Mouse (Mus musculus) cerebellum, adult 2 months (tissue): Measurements from ENCODE around the gene Pbrm1. TPM values are rescaled to one million over a fixed set of nuclear protein-coding genes. Genes with fewer than 3 reads are reported as not detected.

Source experiments
- DNase-seq, 2 experiments: peaks; one replicate each; pipeline ENCODE4 v3.0.0; 2021
- H3K27ac ChIP-seq: fragments of 200-500 bp; 2 replicates; pipeline ENCODE4 v1.5.1; 2012; ENCODE audit warnings: low read length, control low read depth, inconsistent platforms; ENCODE audit not compliant: insufficient read depth
- H3K27me3 ChIP-seq: fragments of 200-500 bp; 2 replicates; pipeline ENCODE4 v1.6.1; 2012; ENCODE audit warnings: inconsistent platforms, mild to moderate bottlenecking, low read length, moderate library complexity; ENCODE audit not compliant: control insufficient read depth, insufficient read depth
- H3K4me1 ChIP-seq: fragments of 200-500 bp; 2 replicates; pipeline ENCODE4 v1.6.1; 2011; ENCODE audit warnings: low read length; ENCODE audit not compliant: control insufficient read depth, insufficient read depth
- H3K4me3 ChIP-seq: fragments of 200-500 bp; replicated peaks from 2 replicates; pipeline ENCODE3; 2011; ENCODE audit warnings: mild to moderate bottlenecking, low read depth, low read length, control low read depth; ENCODE audit not compliant: insufficient read depth
- CTCF ChIP-seq: fragments of 200-500 bp; IDR thresholded peaks from 2 replicates; pipeline ENCODE4 v1.5.1; 2011; ENCODE audit warnings: low read depth, mild to moderate bottlenecking, control low read depth, low read length, moderate library complexity, borderline replicate concordance; ENCODE audit not compliant: insufficient read depth
- POLR2A ChIP-seq: fragments of 200-500 bp; IDR thresholded peaks from 2 replicates; pipeline ENCODE4 v1.6.1; 2011; ENCODE audit warnings: low read length, control low read depth, borderline replicate concordance; ENCODE audit not compliant: insufficient read depth
- WGBS: fragments of 180-500 bp; shearing (Covaris S2); methylation state at CpG from one replicate; pipeline ENCODE4 v1.1.7; 2018; 5-methylcytosine and 5-hydroxymethylcytosine counted together
- polyA plus RNA-seq: library from polyadenylated mRNA; depleted of rRNA; stranded (reverse); fragments of >200 nt; gene quantifications from 2 replicates; pipeline ENCODE4 v1.2.3, GENCODE M21; 2012

Pbrm1 gene
- polyA plus RNA-seq, 1 experiment, result 22.2 TPM

DNA sequence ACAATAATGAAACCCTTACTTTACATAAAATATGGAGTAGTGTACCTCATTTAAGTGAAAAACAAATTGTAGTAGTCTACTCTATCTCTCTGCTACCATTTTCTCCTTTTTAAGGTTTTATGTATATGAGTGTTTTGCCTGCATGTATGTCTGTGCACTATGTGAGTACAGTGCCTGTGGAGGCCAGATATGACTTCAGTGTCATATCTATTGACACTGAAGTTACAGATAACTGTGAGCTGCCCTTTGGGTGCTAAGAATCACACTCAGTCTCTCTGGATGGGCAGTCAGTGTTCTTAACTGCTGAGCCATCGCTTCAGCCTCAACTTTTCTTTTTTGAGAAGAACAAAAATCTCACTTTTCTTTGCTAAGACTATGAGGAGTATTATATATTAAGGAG lies 26.9 kb downstream of the Pbrm1 start:
- no peak for DNase-seq
- TF ChIP-seq CTCF, result no peak
- TF ChIP-seq POLR2A, result no peak
- WGBS, result 98% methylated on average over 1 of the region's 1 CpGs
- no peaks in the 10 kb centered on the region for H3K4me1 ChIP-seq
- H3K27me3 ChIP-seq, result no peaks in the 10 kb centered on the region
- H3K4me3 ChIP-seq, result no peak overlapping the region
- no peak overlapping the region for H3K27ac ChIP-seq

DNA sequence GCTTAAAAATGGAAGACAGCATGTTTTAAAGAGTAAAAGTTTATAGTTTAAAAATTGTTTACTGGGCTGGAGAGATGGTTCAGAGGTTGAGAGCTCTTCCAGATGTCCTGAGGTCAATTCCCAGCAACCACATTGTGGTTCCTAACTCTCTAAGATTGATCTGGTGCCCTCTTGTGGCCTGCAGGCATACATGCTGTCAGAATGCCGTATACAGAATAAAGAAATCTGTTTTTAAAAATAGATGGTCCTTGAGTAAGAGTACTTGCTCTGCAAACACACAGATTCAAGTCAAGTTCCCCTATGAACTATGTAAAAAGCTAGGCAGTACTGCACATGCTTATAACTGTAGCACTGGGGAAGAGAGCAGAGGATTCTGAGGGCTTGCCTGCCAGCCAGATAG lies 43.3 kb downstream of the Pbrm1 start:
- WGBS, result 49% methylated on average over 1 of the region's 1 CpGs
- no peaks in the 10 kb centered on the region for H3K27me3 ChIP-seq
- DNase-seq, result no peak
- H3K27ac ChIP-seq, result no peak overlapping the region
- H3K4me1 ChIP-seq, result no peaks in the 10 kb centered on the region
- TF ChIP-seq CTCF, result no peak
- no peak for TF ChIP-seq POLR2A
- no peak overlapping the region for H3K4me3 ChIP-seq

DNA sequence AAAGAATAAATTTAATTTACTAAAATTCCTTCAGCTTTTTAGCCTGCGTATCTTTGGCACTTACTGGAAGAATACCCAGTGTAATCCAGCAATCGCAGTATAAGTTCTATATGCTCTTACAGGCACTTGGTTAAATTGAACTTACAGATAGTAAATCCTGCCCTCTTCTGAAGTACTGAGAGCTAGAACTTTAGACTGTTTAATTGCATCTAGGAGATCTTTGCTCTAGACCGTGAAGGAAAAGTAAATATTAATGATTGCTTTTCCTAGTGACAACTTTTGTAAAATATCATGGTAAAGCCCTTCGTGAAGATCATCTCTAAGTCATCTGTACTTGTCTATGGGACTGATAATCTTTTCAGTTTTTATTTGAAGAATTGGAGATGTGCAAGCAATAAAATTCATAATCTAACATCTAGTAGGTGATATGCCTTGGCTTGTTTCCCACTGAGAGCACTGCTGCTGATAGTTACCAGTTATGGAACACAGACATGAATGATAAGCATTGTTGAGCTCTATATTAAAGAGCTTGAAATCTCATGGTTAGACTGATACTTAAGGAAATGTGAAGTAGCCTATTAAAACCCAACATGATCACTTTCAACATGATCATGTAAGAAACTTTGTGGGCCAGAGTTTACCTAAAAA lies 50.3 kb downstream of the Pbrm1 start:
- Histone ChIP-seq H3K4me3 (no peak overlapping the region), H3K27me3 (no peaks in the 10 kb centered on the region), H3K27ac (no peak overlapping the region), H3K4me1 (no peaks in the 10 kb centered on the region)
- DNase-seq, result no peak
- TF ChIP-seq CTCF (no peak), POLR2A (no peak)
- 97% methylated on average over 4 of the region's 4 CpGs for WGBS

DNA sequence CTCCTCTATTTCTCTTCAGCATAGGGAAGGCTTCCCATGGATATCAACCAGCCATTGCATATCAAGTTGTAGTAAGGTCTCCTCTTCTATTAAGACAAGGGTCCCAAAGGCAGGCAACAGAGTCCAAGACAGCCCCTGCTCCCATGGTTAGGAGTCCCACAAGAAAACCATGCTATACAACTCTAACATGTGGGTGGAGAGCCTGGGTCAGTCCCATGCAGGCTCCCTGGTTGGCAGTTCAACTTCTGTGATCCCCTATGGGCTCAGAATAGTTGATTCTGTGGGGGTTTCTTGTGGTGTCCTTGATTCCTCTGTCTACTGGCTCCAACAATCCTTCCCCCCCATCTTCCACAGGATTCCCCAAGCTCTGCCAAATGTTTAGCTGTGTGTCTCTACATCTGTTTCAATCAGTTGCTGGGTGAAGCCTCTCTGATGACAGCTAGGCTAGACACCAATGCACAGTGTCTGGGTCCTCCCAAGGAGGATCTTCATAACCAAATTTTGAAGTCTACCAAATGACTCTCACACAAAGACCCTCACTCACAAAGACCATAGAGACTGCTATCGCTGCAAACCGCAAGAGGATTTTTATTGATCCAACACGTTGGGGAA lies 59.8 kb downstream of the Pbrm1 start:
- WGBS, result 98% methylated on average over 3 of the region's 3 CpGs
- no peak overlapping the region for H3K27ac ChIP-seq
- DNase-seq, result no peak
- H3K4me1 ChIP-seq, result no peaks in the 10 kb centered on the region; the same call in 1 of the 2 replicates
- H3K27me3 ChIP-seq, result no peaks in the 10 kb centered on the region; the same call in 1 of the 2 replicates
- H3K4me3 ChIP-seq, result no peak overlapping the region
- no peak for TF ChIP-seq CTCF
- no peak for TF ChIP-seq POLR2A

DNA sequence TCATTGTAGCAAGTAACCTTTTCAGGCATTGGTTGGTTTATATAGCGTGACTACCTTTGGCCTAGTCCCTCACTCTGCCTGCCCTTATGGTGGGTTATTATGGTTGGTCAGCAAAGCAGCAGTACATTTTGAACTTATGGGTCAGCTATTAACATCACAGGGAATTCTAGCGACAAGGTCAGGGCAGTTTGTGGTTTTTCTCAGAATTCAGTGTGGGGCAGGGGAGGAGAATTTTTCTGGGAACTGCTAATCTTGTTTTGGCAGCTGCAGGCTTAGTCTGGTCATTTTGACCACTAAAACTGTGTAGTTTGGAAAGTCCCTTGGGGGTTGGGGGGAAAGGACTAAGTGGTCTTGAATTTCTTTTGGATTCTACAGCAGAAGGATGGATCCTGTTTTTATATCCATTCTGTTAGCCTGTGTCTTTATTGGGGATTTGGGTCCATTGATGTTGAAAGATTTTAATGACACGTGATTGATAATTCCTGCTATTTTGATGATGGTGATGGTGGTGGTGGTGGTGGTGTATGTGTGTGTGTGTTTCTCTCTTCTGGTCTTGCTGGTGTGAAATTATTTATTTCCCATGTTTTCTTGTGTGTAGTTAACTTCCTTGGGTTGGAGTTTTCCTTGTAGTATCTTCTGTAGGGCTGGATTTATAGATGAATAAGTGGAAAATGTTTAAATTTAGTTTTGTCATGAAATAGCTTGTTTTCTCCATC lies 60.5 kb downstream of the Pbrm1 start:
- TF ChIP-seq POLR2A (no peak), CTCF (no peak)
- H3K27ac ChIP-seq, result no peak overlapping the region
- 96% methylated on average over 3 of the region's 3 CpGs for WGBS
- no peaks in the 10 kb centered on the region; the same call in 1 of the 2 replicates for H3K4me1 ChIP-seq
- DNase-seq, result no peak
- H3K27me3 ChIP-seq, result no peaks in the 10 kb centered on the region; the same call in 1 of the 2 replicates
- H3K4me3 ChIP-seq, result no peak overlapping the region

DNA sequence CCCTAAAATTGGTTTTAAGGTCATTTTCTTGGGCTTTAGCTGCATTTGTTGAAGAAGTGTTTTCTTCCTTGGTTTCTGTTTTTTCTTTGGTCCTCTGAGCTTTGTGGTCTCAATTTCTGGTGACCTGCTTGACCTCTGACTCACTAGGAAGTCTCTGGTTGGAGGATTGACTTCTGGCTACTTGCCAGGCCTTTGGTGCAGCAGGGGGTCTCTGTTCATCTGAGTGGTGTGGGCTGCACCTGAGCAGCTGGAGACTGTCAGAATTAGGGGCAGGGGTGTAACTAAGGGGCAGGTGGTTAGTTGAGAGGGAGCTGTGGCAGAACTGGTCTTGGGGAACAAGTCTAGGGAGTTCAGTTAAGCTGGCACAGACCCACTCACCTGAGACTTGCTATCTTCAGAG lies 62.2 kb downstream of the Pbrm1 start:
- no peaks in the 10 kb centered on the region; the same call in 1 of the 2 replicates for H3K4me1 ChIP-seq
- TF ChIP-seq CTCF (no peak), POLR2A (no peak)

DNA sequence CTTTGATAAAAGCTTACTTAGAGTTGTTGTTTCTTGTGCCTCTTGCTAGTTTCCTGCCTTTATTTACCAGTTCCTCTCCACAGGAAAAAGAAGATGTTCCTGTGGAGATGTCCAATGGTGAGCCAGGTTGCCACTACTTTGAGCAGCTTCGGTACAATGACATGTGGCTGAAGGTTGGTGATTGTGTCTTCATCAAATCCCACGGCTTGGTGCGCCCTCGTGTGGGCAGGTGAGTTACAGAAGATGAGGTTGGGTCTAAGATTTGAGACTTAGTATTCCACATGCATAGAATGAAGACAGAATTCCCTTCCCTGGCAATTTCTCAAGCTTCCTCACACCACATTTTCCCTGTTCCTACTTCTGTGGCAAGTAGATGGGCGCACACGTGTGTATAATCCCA lies 68.5 kb downstream of the Pbrm1 start:
- TF ChIP-seq CTCF (no peak), POLR2A (no peak)
- Histone ChIP-seq H3K4me1 (no peaks in the 10 kb centered on the region), H3K4me3 (no peak overlapping the region), H3K27me3 (no peaks in the 10 kb centered on the region), H3K27ac (no peak overlapping the region)
- 84% methylated on average over 6 of the region's 6 CpGs for WGBS
- DNase-seq, result no peak

More for the DNA sequence above, 62.2 kb downstream of the Pbrm1 start:
- Histone ChIP-seq H3K4me3 (no peak overlapping the region), H3K27ac (no peak overlapping the region), H3K27me3 (no peaks in the 10 kb centered on the region; the same call in 1 of the 2 replicates)
- DNase-seq, result no peak
